Mouse (Mus musculus): ENCODE results near the gene Gmfb. TPM values are rescaled to one million over a fixed set of nuclear protein-coding genes. Genes with fewer than 3 reads are reported as not detected.
"Not testable (repeated sequence)": the region's sequence is repeated elsewhere in the genome, so short reads cannot be mapped to it uniquely, and the experiment has no call there.

Gmfb gene
- polyA plus RNA-seq, 1 experiment from 2014 or later: 153 TPM

- Histone ChIP-seq H3K27ac (ENCODE audit: low read length) (no peak overlapping the region), H3K4me1 (ENCODE audit: control insufficient read depth, insufficient read depth, low read length) (peaks cover 11% of the 10 kb centered on the region), H3K4me3 (ENCODE audit: low read depth, low read length) (peak overlapping the region; percentile 74), H3K4me2 (ENCODE audit: low read length) (peak overlapping the region; percentile 95), H3K9ac (ENCODE audit: low read depth, low read length) (peak overlapping the region; percentile 77), H3K9me3 (replicated peaks; ENCODE audit: control insufficient read depth, low read length, poor library complexity, severe bottlenecking) (no peaks in the 10 kb centered on the region), H3K27me3 (ENCODE audit: control insufficient read depth, insufficient read depth, low read depth, low read length) (no peaks in the 10 kb centered on the region), H3K36me3 (ENCODE audit: control insufficient read depth, insufficient read depth, low read length) (no peaks in the 10 kb centered on the region)
- 9% methylated on average over 40 of the region's 40 CpGs for WGBS
- no peak; the same call in 1 of the 2 replicates for ATAC-seq
These were observed 10.6 kb upstream of the Gmfb start for GRCm38 (mm10) chr14:46832354-46833272.

GRCm38 (mm10) chr14:46831837-46832333, 9.8 kb upstream of the Gmfb start, which contains the start of gene Cgrrf1:
Gene Cgrrf1 (plus strand): TSS chr14:46832125.
- peak within 1 kb of the TSS; percentile 74 for H3K4me3 ChIP-seq (ENCODE audit: low read depth, low read length)
- WGBS: 0% methylated on average over 32 of the region's 32 CpGs
- peak within 1 kb of the TSS; percentile 95 for H3K4me2 ChIP-seq (ENCODE audit: low read length)
- H3K27me3 ChIP-seq (ENCODE audit: control insufficient read depth, insufficient read depth, low read depth, low read length): no peaks in the 10 kb centered on the region
- no peaks in the 10 kb centered on the region for H3K36me3 ChIP-seq (ENCODE audit: control insufficient read depth, insufficient read depth, low read length)
- H3K9me3 ChIP-seq (replicated peaks; ENCODE audit: control insufficient read depth, low read length, poor library complexity, severe bottlenecking): no peaks in the 10 kb centered on the region
- H3K4me1 ChIP-seq (ENCODE audit: control insufficient read depth, insufficient read depth, low read length): peaks cover 11% of the 10 kb centered on the region
- no peak within 1 kb of the TSS for H3K27ac ChIP-seq (ENCODE audit: low read length)
- H3K9ac ChIP-seq (ENCODE audit: low read depth, low read length): peak within 1 kb of the TSS; percentile 77
- ATAC-seq: peak; percentile 98

DNA sequence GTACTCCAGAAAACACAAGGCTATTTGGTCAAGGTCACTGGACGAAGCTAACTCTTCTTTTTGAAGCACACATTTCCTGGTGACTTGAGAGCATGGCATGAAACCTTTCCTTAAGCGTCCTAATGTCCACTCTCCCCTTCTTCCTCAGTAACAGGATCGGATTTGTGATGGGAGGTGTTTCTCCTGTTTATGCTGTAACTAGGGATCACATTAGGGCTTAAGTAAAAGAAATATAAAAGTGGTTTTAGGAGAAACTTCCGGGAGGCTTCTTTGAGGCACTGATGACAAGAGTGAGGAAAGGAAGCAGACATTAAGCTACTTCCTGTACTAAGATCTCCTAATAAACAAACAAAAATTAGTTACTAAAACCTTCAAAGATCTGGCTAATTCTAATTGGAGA, 9.3 kb upstream of the Gmfb start:
- WGBS: 5% methylated on average over 4 of the region's 4 CpGs
- H3K9ac ChIP-seq (ENCODE audit: low read depth, low read length): no peak overlapping the region; the same call in 1 of the 2 replicates
- H3K36me3 ChIP-seq (ENCODE audit: control insufficient read depth, insufficient read depth, low read length): no peaks in the 10 kb centered on the region
- H3K4me3 ChIP-seq (ENCODE audit: low read depth, low read length): peak overlapping the region; percentile 74
- no peak overlapping the region for H3K27ac ChIP-seq (ENCODE audit: low read length)
- ATAC-seq: peak; percentile 5; the same call in 1 of the 2 replicates
- no peaks in the 10 kb centered on the region for H3K9me3 ChIP-seq (replicated peaks; ENCODE audit: control insufficient read depth, low read length, poor library complexity, severe bottlenecking)
- H3K27me3 ChIP-seq (ENCODE audit: control insufficient read depth, insufficient read depth, low read depth, low read length): no peaks in the 10 kb centered on the region
- peaks cover 11% of the 10 kb centered on the region for H3K4me1 ChIP-seq (ENCODE audit: control insufficient read depth, insufficient read depth, low read length)
- H3K4me2 ChIP-seq (ENCODE audit: low read length): peak overlapping the region; percentile 95

- Histone ChIP-seq H3K36me3 (ENCODE audit: control insufficient read depth, insufficient read depth, low read length) (no peaks in the 10 kb centered on the region), H3K4me1 (ENCODE audit: control insufficient read depth, insufficient read depth, low read length) (peaks cover 7% of the 10 kb centered on the region), H3K27ac (ENCODE audit: low read length) (no peak overlapping the region), H3K4me2 (ENCODE audit: low read length) (no peak overlapping the region), H3K9me3 (replicated peaks; ENCODE audit: control insufficient read depth, low read length, poor library complexity, severe bottlenecking) (no peaks in the 10 kb centered on the region), H3K4me3 (ENCODE audit: low read depth, low read length) (no peak overlapping the region), H3K9ac (ENCODE audit: low read depth, low read length) (no peak overlapping the region), H3K27me3 (ENCODE audit: control insufficient read depth, insufficient read depth, low read depth, low read length) (no peaks in the 10 kb centered on the region)
- ATAC-seq: no peak
- 67% methylated on average over 1 of the region's 1 CpGs for WGBS
These were observed 5.4 kb upstream of the Gmfb start for GRCm38 (mm10) chr14:46827430-46827829.

GRCm38 (mm10) chr14:46823996-46824395, 2.0 kb upstream of the Gmfb start:
- no peak overlapping the region for H3K27ac ChIP-seq (ENCODE audit: low read length)
- H3K4me3 ChIP-seq (ENCODE audit: low read depth, low read length): no peak overlapping the region
- WGBS: 82% methylated on average over 2 of the region's 2 CpGs
- peaks cover 13% of the 10 kb centered on the region for H3K4me1 ChIP-seq (ENCODE audit: control insufficient read depth, insufficient read depth, low read length)
- no peaks in the 10 kb centered on the region for H3K36me3 ChIP-seq (ENCODE audit: control insufficient read depth, insufficient read depth, low read length)
- no peaks in the 10 kb centered on the region for H3K27me3 ChIP-seq (ENCODE audit: control insufficient read depth, insufficient read depth, low read depth, low read length)
- no peaks in the 10 kb centered on the region for H3K9me3 ChIP-seq (replicated peaks; ENCODE audit: control insufficient read depth, low read length, poor library complexity, severe bottlenecking)
- no peak for ATAC-seq
- no peak overlapping the region for H3K9ac ChIP-seq (ENCODE audit: low read depth, low read length)
- no peak overlapping the region for H3K4me2 ChIP-seq (ENCODE audit: low read length)

GRCm38 (mm10) chr14:46821271-46821872, 670 bp downstream of the Gmfb start:
- WGBS: 1% methylated on average over 11 of the region's 11 CpGs
- ATAC-seq: no peak
- Histone ChIP-seq H3K4me2 (ENCODE audit: low read length) (peak overlapping the region; percentile 98), H3K4me1 (ENCODE audit: control insufficient read depth, insufficient read depth, low read length) (peaks cover 13% of the 10 kb centered on the region), H3K4me3 (ENCODE audit: low read depth, low read length) (peak overlapping the region; percentile 83), H3K9me3 (replicated peaks; ENCODE audit: control insufficient read depth, low read length, poor library complexity, severe bottlenecking) (no peaks in the 10 kb centered on the region), H3K27me3 (ENCODE audit: control insufficient read depth, insufficient read depth, low read depth, low read length) (no peaks in the 10 kb centered on the region), H3K36me3 (ENCODE audit: control insufficient read depth, insufficient read depth, low read length) (peaks cover 3% of the 10 kb centered on the region; the same call in 1 of the 2 replicates), H3K9ac (ENCODE audit: low read depth, low read length) (peak overlapping the region; percentile 87), H3K27ac (ENCODE audit: low read length) (peak overlapping the region; percentile 85)

GRCm38 (mm10) chr14:46819961-46820360, 2.1 kb downstream of the Gmfb start:
- not testable (repeated sequence) for H3K9me3 ChIP-seq (replicated peaks; ENCODE audit: control insufficient read depth, low read length, poor library complexity, severe bottlenecking); ATAC-seq; H3K27me3 ChIP-seq (ENCODE audit: control insufficient read depth, insufficient read depth, low read depth, low read length); H3K9ac ChIP-seq (ENCODE audit: low read depth, low read length); H3K4me3 ChIP-seq (ENCODE audit: low read depth, low read length); H3K4me2 ChIP-seq (ENCODE audit: low read length); H3K27ac ChIP-seq (ENCODE audit: low read length); H3K36me3 ChIP-seq (ENCODE audit: control insufficient read depth, insufficient read depth, low read length)
- 99% methylated on average over 5 of the region's 6 CpGs for WGBS
- peaks cover 13% of the 10 kb centered on the region for H3K4me1 ChIP-seq (ENCODE audit: control insufficient read depth, insufficient read depth, low read length)

DNA sequence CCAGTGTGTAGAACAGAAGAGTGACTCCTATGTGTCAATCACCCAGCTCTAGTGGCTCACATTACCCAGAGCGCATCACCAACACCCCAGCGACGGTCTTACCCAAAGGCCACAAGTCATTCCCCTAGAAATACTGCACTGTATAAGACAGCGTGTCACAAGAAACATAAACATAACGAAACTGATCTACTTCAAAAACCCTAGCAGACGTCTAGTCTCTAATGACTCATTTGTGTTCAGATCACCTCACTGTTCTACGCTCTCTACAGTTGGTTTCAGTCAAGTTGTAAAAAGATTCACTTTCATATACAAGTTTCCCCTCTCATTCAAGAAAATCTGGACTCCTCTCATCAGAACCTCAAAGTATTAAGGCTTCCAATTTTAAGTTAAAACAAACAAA, 3.3 kb downstream of the Gmfb start:
- no peak overlapping the region for H3K9ac ChIP-seq (ENCODE audit: low read depth, low read length)
- 97% methylated on average over 7 of the region's 7 CpGs for WGBS
- no peaks in the 10 kb centered on the region for H3K9me3 ChIP-seq (replicated peaks; ENCODE audit: control insufficient read depth, low read length, poor library complexity, severe bottlenecking)
- H3K4me1 ChIP-seq (ENCODE audit: control insufficient read depth, insufficient read depth, low read length): peaks cover 13% of the 10 kb centered on the region
- peaks cover 7% of the 10 kb centered on the region; the same call in 1 of the 2 replicates for H3K36me3 ChIP-seq (ENCODE audit: control insufficient read depth, insufficient read depth, low read length)
- ATAC-seq: no peak
- H3K4me2 ChIP-seq (ENCODE audit: low read length): no peak overlapping the region
- no peaks in the 10 kb centered on the region for H3K27me3 ChIP-seq (ENCODE audit: control insufficient read depth, insufficient read depth, low read depth, low read length)
- H3K27ac ChIP-seq (ENCODE audit: low read length): no peak overlapping the region
- no peak overlapping the region for H3K4me3 ChIP-seq (ENCODE audit: low read depth, low read length)
